Mouse (Mus musculus): ENCODE results near the gene B3galt1. TPM values are rescaled to one million over a fixed set of nuclear protein-coding genes. Genes with fewer than 3 reads are reported as not detected.

B3galt1 gene
- total RNA-seq, 2 experiments from 2014 or later, result 92.2 to 94.0 TPM

DNA sequence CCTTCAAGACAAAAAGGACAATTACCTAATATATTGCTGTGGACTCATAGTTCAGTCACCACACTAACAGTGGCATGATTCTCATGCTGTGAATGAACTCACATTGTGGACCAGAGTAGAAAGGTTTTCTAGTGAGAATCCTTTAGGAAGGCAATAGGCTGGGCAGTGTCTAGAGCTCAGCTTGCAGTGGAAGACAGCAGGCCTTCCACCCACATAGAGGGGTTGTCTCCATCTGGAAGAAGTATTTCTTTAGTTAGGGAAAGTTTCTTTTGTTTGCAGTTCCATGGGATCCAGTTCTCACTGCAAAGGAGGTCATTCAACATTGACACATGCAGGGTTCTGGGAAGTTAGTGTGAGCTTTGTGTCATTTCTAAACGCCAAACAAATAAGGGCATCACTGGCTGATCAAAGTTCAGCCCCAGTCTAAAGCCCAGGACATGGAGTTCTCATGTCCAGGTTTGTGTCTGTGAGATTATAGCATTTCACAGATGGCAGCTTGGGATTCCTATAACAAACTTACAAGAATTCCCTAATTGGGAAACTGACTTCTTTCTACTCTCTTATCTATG is 316.1 kb downstream of the B3galt1 start:
- peak in 1 of 2 experiments; percentile 65 for DNase-seq (ENCODE audit: low spot score in 2 of 2)
- intact Hi-C loops (cut with DNase I), result no loop called here

DNA sequence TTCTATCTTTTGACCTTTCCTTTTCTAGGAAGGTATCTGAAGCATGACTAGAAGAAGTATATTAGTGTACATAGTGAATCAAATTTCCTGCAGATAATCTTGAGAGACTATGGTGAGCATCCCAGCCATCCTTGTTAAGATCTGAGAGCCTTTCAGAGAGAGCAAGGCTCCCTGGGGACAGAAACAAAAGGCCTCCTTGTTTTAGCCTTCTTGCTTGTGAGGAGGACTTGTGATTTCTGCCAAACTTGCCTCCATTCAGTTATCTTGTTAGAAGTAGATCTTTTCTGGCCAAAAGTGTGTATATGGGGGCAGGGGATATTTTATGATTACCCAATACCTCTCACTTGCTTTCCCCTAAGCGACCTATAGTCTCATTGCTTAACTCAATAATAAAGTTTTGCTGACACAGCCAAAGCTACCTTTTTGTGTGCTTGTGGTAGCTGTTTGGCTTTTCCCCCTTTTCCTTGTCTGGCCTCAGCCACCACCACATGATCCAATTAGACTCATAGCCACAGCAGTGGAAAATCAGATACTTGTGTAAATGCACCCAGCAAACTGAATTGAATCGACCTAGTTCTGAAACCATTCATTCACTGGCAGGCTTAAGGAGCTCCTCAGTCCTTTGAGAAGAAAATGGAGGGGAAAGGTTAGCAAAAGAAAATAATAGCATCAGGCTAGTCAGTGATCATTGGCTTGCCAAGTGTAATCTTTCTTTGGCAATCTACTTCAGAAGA is 332.5 kb downstream of the B3galt1 start:
- intact Hi-C loops (cut with DNase I), result no loop called here
- peak in 1 of 2 experiments; percentile 47 for DNase-seq (ENCODE audit: low spot score in 2 of 2)

DNA sequence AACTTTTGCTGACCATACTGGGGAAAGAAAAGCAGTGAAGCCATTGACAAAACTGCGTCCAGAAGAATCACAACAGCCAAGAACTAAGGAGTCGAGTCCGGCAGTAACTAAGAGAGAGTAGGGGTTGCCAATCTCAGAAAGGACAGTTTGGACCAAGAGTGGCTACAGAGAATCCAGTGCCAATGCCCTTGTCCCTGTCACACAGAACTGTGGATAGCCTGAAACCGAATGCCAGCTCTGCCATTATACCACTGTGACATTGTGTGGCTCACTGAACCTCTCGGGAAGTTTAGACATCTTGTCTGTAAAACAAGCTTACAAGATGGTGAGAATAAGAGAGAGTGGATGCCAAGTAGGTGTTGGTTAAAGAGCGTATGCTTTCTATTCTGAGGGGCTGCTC is 335.9 kb downstream of the B3galt1 start:
- DNase-seq (ENCODE audit: low spot score in 2 of 2), result no peak
- intact Hi-C loops (cut with DNase I), result no loop called here

DNA sequence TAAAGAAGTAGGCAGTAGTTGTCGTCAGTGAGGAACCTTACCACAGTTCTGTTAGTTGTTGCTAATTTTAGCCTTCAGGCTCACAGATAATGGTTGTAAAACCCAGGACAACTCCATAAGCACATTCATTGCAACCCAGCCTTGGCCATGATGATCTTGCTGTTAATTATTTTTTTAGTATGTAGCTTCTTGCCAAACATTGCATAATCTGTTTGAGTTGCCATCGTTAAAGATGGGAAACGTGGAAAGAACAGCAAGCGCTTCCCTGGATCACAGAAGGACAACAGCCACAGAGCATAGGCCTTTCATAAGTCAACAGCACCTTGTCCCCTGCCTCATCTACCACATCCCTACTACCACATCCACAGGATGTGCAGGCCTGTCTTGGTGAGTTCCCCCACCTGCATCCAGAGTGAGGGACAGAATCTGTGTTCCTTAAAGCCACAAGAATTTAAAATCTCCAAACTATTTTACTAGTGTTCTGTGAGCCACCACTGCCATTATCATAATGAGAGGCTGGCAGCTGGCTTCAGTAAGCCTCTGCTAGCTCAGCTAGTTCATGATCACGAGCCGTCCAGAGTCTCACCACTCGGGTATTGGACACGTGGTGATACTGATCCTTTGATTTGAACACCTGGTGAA is 337.1 kb downstream of the B3galt1 start:
- intact Hi-C loops (cut with DNase I), result no loop called here
- DNase-seq (ENCODE audit: low spot score in 2 of 2), result no peak

DNA sequence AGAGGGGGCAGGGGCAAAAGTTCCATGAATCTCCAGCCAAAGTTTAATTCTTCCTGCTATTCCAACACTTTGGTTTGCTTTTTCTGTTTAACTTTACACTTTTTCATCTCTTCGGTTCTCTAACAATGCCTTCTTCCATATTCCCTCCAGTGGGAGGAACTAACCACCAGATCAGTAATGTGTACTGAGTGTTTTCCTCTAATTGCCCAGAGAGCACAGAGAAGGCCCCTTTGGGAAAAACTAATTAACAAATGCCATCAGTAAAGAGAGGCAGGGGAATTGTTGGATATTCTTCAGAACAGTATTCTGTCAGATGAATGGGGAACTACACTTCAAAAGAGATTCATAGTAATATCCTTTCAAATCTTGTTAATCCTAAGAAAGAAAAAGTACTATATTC is 338.1 kb downstream of the B3galt1 start:
- no peak for DNase-seq (ENCODE audit: low spot score in 2 of 2)
- intact Hi-C loops (cut with DNase I), result no loop called here

DNA sequence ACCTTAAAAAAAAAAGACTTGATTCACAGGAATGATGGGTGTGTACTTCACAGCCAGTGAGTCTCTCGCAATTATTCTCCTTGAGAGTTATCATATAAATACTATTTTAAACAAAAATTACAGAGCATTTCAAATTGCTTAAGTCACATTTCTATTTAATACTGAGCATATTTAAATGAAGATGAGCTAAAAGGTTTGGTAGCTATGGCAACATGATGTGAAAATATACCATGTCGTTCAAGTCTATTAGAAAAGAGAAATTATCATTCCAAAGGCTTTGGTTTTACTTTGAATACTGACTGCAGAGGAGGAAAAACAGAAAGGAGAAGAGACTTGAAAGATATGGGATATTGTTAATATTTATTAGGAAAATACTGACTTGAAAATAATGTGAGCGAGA is 366.3 kb downstream of the B3galt1 start:
- intact Hi-C loops (cut with DNase I), result no loop called here

DNA sequence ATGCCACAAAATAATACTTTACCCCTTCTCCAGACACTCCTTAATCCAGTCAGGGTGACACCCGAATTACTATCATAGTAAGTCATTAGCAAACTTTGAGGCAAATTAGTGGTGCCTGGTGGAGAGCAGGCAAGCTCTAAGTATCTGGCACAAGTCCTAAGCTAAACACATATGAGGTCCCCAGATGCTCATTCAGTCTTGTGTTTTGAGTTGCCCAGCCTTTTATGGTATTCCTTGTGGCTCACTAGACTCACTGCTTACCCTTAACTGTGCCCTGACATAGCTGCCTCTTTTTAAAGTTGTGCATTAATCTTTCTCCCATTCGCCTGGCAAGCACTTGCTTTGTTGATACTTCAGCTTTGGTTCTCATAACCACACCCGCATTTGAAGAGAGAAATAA is 382.7 kb downstream of the B3galt1 start:
- intact Hi-C loops (cut with DNase I), result no loop called here
- no peak for DNase-seq (ENCODE audit: low spot score in 2 of 2)

More for the DNA sequence above, 366.3 kb downstream of the B3galt1 start:
- no peak for DNase-seq (ENCODE audit: low spot score in 2 of 2)

DNA sequence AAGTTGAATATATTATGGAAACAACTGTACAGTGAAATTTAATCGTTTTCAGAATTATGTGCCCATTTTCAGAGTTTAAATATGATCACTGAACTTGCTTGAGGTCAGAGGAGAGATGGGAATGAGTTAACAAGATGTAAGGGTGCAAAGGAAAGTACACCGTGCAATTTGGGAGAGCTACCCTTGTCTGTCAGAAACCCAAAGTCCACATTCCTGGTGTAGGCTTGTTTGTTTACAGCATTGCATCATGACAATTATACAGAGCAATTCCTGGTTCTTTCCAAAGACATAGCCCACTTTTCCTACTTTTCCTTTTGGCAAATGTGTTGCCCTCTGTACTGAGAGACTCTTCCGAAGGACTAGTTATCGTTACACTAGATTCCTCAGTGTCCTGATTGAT is 390.5 kb downstream of the B3galt1 start:
- intact Hi-C loops (cut with DNase I), result no loop called here
- no peak for DNase-seq (ENCODE audit: low spot score in 2 of 2)

DNA sequence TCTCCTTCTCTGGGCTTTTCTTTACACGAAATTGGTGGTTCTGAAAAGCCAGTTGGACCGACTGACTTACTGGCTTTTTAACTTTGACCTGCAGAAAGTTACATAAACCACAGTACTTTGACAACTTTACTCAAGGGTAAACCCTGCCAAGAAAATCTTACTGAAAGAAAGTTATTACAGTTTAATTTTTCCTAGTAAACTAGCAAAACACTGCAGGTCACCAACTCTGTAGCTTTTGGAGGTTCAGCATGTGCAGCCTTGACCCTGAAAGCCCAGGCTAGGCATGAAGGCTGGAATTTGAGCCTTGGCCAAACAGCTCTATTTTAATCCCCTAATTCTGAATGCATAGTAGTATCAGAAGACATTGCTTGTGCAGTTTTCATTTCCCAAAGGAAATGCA is 391.9 kb downstream of the B3galt1 start:
- no peak for DNase-seq (ENCODE audit: low spot score in 2 of 2)
- intact Hi-C loops (cut with DNase I), result no loop called here

DNA sequence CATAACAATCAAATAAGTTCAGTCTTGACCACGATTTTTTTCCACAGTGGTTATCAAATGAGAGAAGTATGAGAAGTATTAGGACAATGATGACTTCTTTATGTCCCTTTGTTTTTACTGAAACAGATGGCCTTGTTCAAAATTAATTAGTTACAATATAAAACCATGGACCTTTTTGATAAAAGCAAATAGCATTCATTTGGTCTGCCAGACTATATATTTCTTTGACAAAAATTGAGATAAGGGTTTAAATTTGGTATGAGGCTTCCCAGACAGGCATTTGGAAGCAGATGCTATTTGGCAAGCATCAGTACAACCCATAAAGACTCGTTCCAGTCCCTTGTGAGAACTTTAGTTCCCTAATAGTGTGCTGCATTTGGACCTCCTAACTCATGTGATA is 395.0 kb downstream of the B3galt1 start:
- intact Hi-C loops (cut with DNase I), result no loop called here
- no peak for DNase-seq (ENCODE audit: low spot score in 2 of 2)

DNA sequence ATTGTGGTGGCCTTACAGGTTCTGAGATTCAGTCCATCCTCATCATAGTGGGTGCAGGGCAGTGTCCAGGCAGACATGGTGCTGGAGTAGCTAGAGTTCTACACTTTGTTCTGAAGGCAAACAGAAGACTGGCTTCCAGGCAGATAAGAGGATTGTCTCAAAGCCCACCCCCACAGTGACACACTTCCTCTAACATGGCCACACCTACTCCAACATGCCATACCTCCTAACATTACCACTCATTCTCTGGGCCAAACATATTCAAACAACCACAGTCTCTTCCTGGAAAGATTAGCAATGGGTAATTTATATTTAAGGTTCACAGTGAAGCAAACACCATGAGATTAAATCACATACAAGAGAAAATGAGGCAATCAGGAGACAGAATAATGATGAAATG is 403.1 kb downstream of the B3galt1 start:
- intact Hi-C loops (cut with DNase I), result no loop called here
- DNase-seq (ENCODE audit: low spot score in 2 of 2), result no peak

DNA sequence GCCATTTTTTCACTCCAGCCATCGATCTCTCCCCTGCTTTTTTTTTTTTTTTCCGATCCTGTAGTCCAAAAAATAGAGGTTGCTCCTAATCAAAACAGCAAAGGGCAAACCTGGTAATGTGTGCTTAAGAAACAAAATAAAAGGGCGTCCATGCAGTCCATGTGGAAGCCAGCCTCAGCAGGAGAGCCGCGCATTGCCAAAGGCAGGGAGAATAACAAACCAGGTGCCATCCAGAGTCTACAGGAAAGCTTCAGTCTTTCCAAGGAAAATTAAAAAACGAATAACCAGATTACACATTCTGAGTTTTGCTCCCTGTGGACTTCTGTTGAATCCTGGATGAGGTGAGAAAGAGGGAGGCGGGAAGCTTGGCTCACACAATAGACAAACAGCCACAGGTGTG is 405.4 kb downstream of the B3galt1 start:
- no peak for DNase-seq (ENCODE audit: low spot score in 2 of 2)
- intact Hi-C loops (cut with DNase I), result no loop called here

DNA sequence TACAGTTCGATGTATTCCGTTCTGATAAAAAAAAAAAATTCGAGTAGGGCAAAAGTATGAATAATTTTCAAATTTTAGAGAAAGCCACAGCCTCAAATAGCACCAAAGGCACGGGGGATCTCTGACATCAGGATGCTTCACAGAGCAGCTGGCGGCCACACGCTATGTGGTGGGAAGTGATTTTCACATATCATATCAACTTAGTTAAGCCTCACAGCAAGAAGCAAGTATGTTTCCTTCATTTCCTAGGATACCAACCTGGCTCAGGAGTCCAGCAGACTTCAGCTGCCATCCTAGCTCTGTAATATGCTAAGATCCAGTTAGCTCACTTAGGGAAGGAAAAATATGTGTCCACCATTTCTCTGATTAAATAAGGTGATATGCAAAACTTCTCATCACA is 405.9 kb downstream of the B3galt1 start:
- intact Hi-C loops (cut with DNase I), result no loop called here
- DNase-seq (ENCODE audit: low spot score in 2 of 2), result peak; percentile 52 to 92

DNA sequence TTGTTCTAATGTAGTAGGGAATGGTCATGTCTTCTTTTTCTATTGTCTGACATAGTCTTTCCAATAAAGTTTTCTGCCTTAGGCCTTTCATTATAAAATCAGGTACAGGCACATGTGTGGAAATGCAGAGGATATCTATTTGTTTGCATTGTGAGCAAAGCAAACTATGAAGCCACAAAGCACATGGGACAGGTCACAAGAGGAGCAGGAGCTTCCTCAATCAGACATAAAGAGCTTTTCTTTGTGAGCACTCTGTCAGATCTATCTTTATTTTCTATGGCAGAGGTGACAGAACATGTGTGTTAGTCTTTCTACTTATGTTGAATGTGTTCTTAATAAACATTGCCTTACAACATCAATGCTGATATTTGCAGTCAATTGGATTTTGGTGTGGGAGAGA is 410.1 kb downstream of the B3galt1 start:
- intact Hi-C loops (cut with DNase I), result no loop called here

DNA sequence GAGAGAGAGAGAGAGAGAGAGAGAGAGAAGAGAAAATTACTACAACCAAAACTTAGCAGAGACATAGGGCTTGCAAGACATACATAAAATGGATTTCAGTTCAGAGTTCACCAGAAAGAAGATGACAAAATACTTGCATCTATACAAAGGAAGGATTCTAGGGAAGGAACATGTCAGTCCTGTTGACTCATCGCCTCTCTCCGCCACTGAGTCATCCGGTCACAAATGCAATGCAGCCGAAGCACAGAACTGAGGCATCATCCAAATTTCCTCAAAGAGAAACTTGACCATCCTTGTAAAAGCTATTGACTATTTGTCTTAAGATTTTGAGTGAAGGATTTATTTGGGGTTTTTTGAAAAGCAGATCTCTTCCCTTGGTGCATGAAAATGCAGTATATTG is 410.8 kb downstream of the B3galt1 start:
- DNase-seq (ENCODE audit: low spot score in 2 of 2), result peak in 1 of 2 experiments; percentile 50
- intact Hi-C loops (cut with DNase I), result no loop called here

More for the DNA sequence above, 410.1 kb downstream of the B3galt1 start:
- no peak for DNase-seq (ENCODE audit: low spot score in 2 of 2)

DNA sequence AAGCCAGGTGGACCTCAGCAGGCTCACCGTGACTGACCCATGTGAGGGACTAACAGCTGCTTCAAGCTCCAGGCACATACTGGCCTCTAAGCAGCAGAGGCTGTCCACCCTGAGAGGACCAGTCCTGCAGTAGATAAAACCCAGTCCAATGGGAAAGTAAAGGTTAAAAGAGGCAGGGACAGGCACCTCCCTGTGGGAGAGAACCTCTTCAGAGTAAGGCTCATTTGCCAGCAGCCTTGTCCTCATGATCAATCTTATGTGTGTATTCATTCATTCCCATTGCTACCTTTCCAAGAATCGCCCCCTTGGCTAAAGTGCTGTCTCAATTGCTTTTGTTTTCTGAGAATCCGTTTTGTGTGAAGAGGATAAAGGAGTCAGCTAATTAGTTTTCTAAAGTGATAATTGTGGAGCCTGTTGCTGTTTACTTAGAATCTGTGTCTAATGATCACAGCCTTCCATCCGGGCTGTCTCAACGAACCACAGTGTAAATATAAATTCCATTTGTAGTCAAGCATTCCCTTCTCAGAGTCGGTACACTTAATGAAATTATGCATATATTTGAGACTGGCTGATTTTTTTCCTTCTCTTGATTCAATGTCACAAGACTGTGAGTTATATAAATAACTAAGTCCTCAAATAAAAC is 412.1 kb downstream of the B3galt1 start:
- DNase-seq (ENCODE audit: low spot score in 2 of 2), result no peak

DNA sequence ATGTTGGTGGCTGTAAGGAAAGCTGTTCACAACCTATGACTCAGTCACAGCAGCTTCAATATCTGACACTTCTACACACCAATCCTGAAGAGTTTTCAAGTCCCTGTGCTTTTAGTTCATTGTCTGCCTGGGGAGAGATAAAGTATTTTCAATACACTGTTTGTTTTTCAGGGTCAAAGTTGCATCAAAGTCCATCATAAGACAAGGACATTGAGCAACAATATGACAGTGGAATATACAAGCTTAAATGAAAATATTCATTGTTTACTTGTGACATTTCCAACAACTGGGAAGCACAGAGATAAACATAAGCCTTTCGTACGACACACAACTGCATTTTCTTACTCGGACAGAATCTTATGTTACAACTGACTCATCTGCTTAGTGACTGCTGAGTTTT is 417.9 kb downstream of the B3galt1 start:
- intact Hi-C loops (cut with DNase I), result no loop called here
- DNase-seq (ENCODE audit: low spot score in 2 of 2), result no peak

More for the DNA sequence above, 412.1 kb downstream of the B3galt1 start:
- intact Hi-C loops (cut with DNase I), result no loop called here

DNA sequence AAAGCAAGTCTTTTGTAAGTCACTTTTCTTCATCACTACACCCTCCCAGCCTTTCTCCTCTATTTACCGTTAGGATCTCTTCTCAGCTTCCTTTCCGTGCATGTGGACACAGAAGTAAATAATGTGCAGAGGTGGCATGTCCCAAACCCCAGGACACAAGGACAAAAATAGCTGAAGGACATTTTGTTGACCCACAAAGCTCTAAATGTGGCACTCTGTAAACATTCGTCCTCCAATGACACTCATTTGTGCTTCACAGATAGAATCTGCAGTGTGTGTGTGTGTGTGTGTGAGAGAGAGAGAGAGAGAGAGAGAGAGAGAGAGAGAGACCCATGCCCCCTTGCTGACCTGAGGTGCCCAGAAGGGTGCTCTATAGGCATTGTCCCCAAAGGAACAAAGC is 419.5 kb downstream of the B3galt1 start:
- DNase-seq (ENCODE audit: low spot score in 2 of 2), result no peak
- intact Hi-C loops (cut with DNase I), result no loop called here

DNA sequence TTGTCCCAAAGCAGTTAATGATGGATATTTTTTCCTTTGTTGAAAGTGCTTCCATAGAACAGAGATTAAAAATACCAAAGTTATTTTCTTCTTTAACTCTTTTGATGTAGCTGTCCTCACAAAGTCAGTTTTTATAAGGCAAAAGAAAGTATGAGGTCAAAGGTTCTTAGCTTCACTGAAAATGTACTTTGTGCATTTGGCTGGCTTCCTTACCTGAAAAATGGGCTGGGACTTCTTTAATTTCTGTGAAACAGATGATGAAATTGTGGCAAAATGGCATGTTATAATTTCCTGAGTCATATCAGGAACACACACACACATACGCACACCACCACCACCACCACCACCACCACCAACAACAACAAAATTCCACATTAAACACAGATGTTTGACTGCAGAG is 427.8 kb downstream of the B3galt1 start:
- DNase-seq (ENCODE audit: low spot score in 2 of 2), result no peak
- intact Hi-C loops (cut with DNase I), result no loop called here

DNA sequence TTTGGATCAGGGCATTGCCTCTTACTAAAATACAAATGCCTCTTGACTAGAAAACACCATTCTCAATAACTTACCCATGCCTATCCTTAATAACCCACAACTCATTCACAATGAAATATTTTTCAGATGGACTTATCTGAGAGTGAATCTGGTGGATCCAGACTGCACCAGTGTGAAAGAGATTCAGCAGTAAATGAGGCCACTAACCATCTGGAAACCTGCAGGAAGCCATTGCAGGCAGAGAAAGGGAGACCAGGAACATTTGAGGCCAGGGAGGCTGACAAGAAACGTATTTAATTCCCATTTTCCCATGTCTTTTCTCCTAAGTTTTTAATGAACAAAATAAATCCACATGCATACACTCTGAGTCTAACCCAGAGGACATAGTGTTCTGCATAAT is 437.4 kb downstream of the B3galt1 start:
- DNase-seq (ENCODE audit: low spot score in 2 of 2), result no peak
- intact Hi-C loops (cut with DNase I), result no loop called here

DNA sequence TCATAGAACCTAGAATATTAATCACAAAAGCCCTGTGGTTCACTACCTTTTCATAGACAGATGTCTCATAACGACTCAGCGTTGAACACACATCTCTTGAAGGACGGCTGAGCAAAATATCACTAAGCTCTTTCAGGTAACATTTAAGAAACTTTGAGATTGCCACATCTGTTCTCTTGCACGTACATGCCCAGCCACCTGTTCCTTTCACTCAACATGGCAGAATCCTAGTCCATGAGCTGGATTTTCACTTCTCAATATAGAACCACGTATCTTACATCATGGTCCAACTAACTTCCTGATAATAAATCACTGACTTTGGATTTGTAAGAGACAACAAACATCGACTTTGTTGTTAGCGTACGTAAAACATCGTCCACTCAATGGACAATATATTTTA is 439.5 kb downstream of the B3galt1 start:
- DNase-seq (ENCODE audit: low spot score in 2 of 2), result no peak
- intact Hi-C loops (cut with DNase I), result no loop called here

All from left cerebral cortex, postnatal 25 days (tissue).